In the genomic region with DNA sequence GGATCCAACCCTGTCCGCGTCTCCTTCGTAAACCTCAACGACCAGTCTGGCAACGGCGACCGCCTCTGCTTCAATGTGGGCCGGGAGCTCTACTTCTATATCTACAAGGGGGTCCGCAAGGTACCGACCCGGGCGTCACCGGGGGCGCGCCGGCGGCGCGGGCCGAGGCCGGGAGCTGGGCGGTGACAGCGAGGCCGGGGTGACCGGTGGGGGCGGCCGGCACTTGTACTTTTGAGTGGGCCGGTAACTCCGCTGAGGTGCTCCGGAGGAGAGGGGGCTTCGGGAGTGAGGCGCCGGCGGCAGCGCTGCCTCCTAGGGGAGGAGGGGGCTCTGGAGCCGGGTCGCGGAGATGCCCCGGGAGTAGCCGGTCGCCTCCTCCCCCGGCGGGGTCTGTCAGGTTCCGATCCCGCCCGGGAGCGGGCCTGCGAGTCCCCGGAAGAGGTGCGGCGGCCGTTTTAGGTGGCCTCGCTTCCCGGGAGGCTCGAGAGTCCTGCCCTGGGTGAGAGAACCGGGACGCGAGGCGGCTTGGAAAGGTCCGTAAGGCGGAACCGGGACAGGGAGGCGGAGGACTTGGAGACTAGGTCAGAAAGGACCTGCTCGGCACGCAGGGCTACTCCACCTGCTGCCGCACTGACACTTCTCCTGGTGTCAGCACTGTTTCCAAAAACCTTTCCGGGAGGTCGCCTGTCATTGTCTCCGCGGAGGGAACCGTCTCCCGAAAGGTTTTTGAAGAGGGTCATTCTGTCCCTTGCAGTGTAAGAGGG, we compare ENCODE assay signal across 9 mouse cellular contexts. TPM values are rescaled to one million over a fixed set of nuclear protein-coding genes. Genes with fewer than 3 reads are reported as not detected.
DNase-seq lines count a peak whose midpoint lies in the region; ATAC-seq and TF ChIP-seq lines count a peak whose summit lies in the region.
"Had no signal": no experiment of that assay in that cellular context is flagged by ENCODE, and none has a peak within 500 bp of the region (broad histone marks: within the 10 kb centered on the region; RNA-seq: fewer than 3 reads in every experiment).

No protein-coding gene starts in this region.

- peak overlapping the region; percentile 89 for H3K4me2 ChIP-seq in embryonic facial prominence, embryonic 13.5 days
- H3K4me2 ChIP-seq in limb, embryonic 11.5 days (ENCODE audit: low read depth, severe bottlenecking), result peak overlapping the region; percentile 94
- peak overlapping the region; percentile 69 for H3K4me2 ChIP-seq in midbrain, embryonic 11.5 days

- TF ChIP-seq CTCF in E14TG2a.4 (conservative IDR thresholded peaks at IDR 0.05; ENCODE audit: low read length), result no peak

- peak overlapping the region; percentile 96 for H3K9ac ChIP-seq in embryonic facial prominence, embryonic 13.5 days
- peak overlapping the region; percentile 92 for H3K9ac ChIP-seq in limb, embryonic 11.5 days (ENCODE audit: low read length)
- H3K9ac ChIP-seq in midbrain, embryonic 11.5 days (ENCODE audit: low read length), result peak overlapping the region; percentile 91

- H3K27ac ChIP-seq in embryonic facial prominence, embryonic 13.5 days, result peak overlapping the region; percentile 90
- 0 out of 2 replicates have a peak overlapping the region, but pooled peaks have one; percentile 47 for H3K27ac ChIP-seq in limb, embryonic 11.5 days (replicated peaks; ENCODE audit: low read depth, low read length)
- peak overlapping the region; percentile 65 for H3K27ac ChIP-seq in midbrain, embryonic 11.5 days (ENCODE audit: low read depth, low read length)

- peak overlapping the region; percentile 97 for H3K4me3 ChIP-seq in E14TG2a.4 (replicated peaks; ENCODE audit: low read length)
- peak overlapping the region; percentile 94 for H3K4me3 ChIP-seq in embryonic facial prominence, embryonic 13.5 days
- peak overlapping the region; percentile 99 for H3K4me3 ChIP-seq in limb, embryonic 11.5 days (ENCODE audit: low read depth, low read length)
- peak overlapping the region; percentile 84 for H3K4me3 ChIP-seq in midbrain, embryonic 11.5 days (ENCODE audit: low read depth, low read length)

- peaks cover 14% of the 10 kb centered on the region for H3K36me3 ChIP-seq in E14TG2a.4 (ENCODE audit: insufficient read depth, low read length)
- H3K36me3 ChIP-seq in embryonic facial prominence, embryonic 13.5 days, result no peaks in the 10 kb centered on the region
- H3K36me3 ChIP-seq in limb, embryonic 11.5 days (ENCODE audit: control insufficient read depth, insufficient read depth, low read length), result no peaks in the 10 kb centered on the region; the same call in 1 of the 2 replicates
- no peaks in the 10 kb centered on the region for H3K36me3 ChIP-seq in midbrain, embryonic 11.5 days (ENCODE audit: control insufficient read depth, insufficient read depth, low read length)

- peaks cover 37% of the 10 kb centered on the region for H3K4me1 ChIP-seq in E14TG2a.4 (replicated peaks; ENCODE audit: low read depth, low read length)
- H3K4me1 ChIP-seq in embryonic facial prominence, embryonic 13.5 days, result peaks cover 19% of the 10 kb centered on the region
- H3K4me1 ChIP-seq in limb, embryonic 11.5 days (ENCODE audit: control insufficient read depth, insufficient read depth, low read length), result peaks cover 10% of the 10 kb centered on the region
- H3K4me1 ChIP-seq in midbrain, embryonic 11.5 days (ENCODE audit: control insufficient read depth, insufficient read depth, low read length), result peaks cover 11% of the 10 kb centered on the region

- under 1% methylated on average over 72 of the region's 72 CpGs for WGBS in embryonic facial prominence, embryonic 13.5 days
- WGBS in limb, embryonic 11.5 days, result under 1% methylated on average over 71 of the region's 72 CpGs
- WGBS in midbrain, embryonic 11.5 days, result under 1% methylated on average over 70 of the region's 72 CpGs

- ATAC-seq in embryonic facial prominence, embryonic 13.5 days (ENCODE audit: insufficient number of reproducible peaks, insufficient read depth, low FRiP score, low TSS enrichment, low read depth), result peak; percentile 56
- peak; percentile 5 to 20; a peak in 1 of 4 replicates for ATAC-seq in hematopoietic stem cell, adult 5-6 weeks (replicated peaks in 1 of 2; ENCODE audit: insufficient read depth in 1 of 2, low FRiP score in 2 of 2, low TSS enrichment in 1 of 2, low read depth in 1 of 2, poor library complexity in 2 of 2, severe bottlenecking in 2 of 2)
- peak; percentile 66; the same call in 1 of the 2 replicates for ATAC-seq in limb, embryonic 11.5 days (ENCODE audit: insufficient number of reproducible peaks, low FRiP score, low TSS enrichment, low read depth)
- no peak; the same call in none of the 2 replicates for ATAC-seq in midbrain, embryonic 11.5 days (ENCODE audit: low FRiP score)

- DNase-seq in heart, adult 18-20 months, result peak; percentile 18 to 38
- DNase-seq in heart, adult 8-10 months (ENCODE audit: low spot score), result no peak
- DNase-seq in limb, embryonic 11.5 days (ENCODE audit: low spot score), result no peak
- DNase-seq in midbrain, embryonic 11.5 days (ENCODE audit: low spot score, missing footprints), result no peak
- DNase-seq in urinary bladder, postnatal 14 days (ENCODE audit: low spot score), result peak; percentile 27

- peaks cover 15% of the 10 kb centered on the region for H3K27me3 ChIP-seq in E14TG2a.4 (ENCODE audit: insufficient read depth, low read length)
- peaks cover 8% of the 10 kb centered on the region; the same call in 1 of the 2 replicates for H3K27me3 ChIP-seq in embryonic facial prominence, embryonic 13.5 days
- no peaks in the 10 kb centered on the region for H3K27me3 ChIP-seq in limb, embryonic 11.5 days (ENCODE audit: control insufficient read depth, insufficient read depth, low read length)
- peaks cover 5% of the 10 kb centered on the region; the same call in 1 of the 2 replicates for H3K27me3 ChIP-seq in midbrain, embryonic 11.5 days (ENCODE audit: control insufficient read depth, insufficient read depth, low read length)

- H3K9me3 ChIP-seq in E14TG2a.4 (ENCODE audit: low read length), result no peaks in the 10 kb centered on the region
- H3K9me3 ChIP-seq in embryonic facial prominence, embryonic 13.5 days, result no peaks in the 10 kb centered on the region
- H3K9me3 ChIP-seq in limb, embryonic 11.5 days (ENCODE audit: control insufficient read depth, low read length), result no peaks in the 10 kb centered on the region
- H3K9me3 ChIP-seq in midbrain, embryonic 11.5 days (ENCODE audit: control insufficient read depth, low read length), result no peaks in the 10 kb centered on the region

RNA-seq across cellular contexts. Expression of a gene that starts 0.6 kb away (rescaled TPM):
- total RNA-seq in heart, adult 18-20 months (2021), result 10 to 100 TPM; 31.0 to 32.1 TPM
- total RNA-seq in heart, adult 8-10 months (2022), result 10 to 100 TPM; 30.9 to 36.7 (median 32.3) TPM
- 27.6 and 31.5 TPM in 2 replicates for polyA plus RNA-seq in embryonic facial prominence, embryonic 13.5 days (2015; fragmentation: Nextera tagmentation; extraction: Ambion mirVana)
- total RNA-seq in hematopoietic stem cell, adult 5-6 weeks (2017), result 37.6 and 43.4 TPM in 2 replicates
- polyA plus RNA-seq in limb, embryonic 11.5 days (2014; fragmentation: Nextera tagmentation; extraction: Ambion mirVana), result 21.6 and 23.2 TPM in 2 replicates
- 22.9 and 24.7 TPM in 2 replicates for polyA plus RNA-seq in midbrain, embryonic 11.5 days (2014; fragmentation: Nextera tagmentation; extraction: Ambion mirVana)

RNA-seq across cellular contexts. Expression of a gene that starts 35.8 kb away (rescaled TPM):
- 100 to 1,000 TPM; 261 to 408 TPM for total RNA-seq in heart, adult 18-20 months (2021)
- total RNA-seq in heart, adult 8-10 months (2022), result 100 to 1,000 TPM; 124 to 228 (median 180) TPM
- polyA plus RNA-seq in embryonic facial prominence, embryonic 13.5 days (2015; fragmentation: Nextera tagmentation; extraction: Ambion mirVana), result 827 and 849 TPM in 2 replicates
- 1,218 and 1,648 TPM in 2 replicates for total RNA-seq in hematopoietic stem cell, adult 5-6 weeks (2017)
- polyA plus RNA-seq in limb, embryonic 11.5 days (2014; fragmentation: Nextera tagmentation; extraction: Ambion mirVana), result 1,253 and 1,280 TPM in 2 replicates
- polyA plus RNA-seq in midbrain, embryonic 11.5 days (2014; fragmentation: Nextera tagmentation; extraction: Ambion mirVana), result 1,541 and 1,584 TPM in 2 replicates

RNA-seq across cellular contexts. Expression of a gene that starts 55.9 kb away (rescaled TPM):
- not detected for total RNA-seq in heart, adult 18-20 months (2021)
- total RNA-seq in heart, adult 8-10 months (2022), result not detected
- polyA plus RNA-seq in embryonic facial prominence, embryonic 13.5 days (2015; fragmentation: Nextera tagmentation; extraction: Ambion mirVana), result not detected in 2 replicates
- not detected in 2 replicates for total RNA-seq in hematopoietic stem cell, adult 5-6 weeks (2017)
- 0.20 and 0.27 TPM in 2 replicates for polyA plus RNA-seq in limb, embryonic 11.5 days (2014; fragmentation: Nextera tagmentation; extraction: Ambion mirVana)
- 0.14 and 0.34 TPM in 2 replicates for polyA plus RNA-seq in midbrain, embryonic 11.5 days (2014; fragmentation: Nextera tagmentation; extraction: Ambion mirVana)
- total RNA-seq: heart, postnatal 36 days had no signal

Comparison
In these comparisons a context has a peak if more than half of its experiments do, and no peak if none do; other contexts are left out.
1. DNase-seq: peak in heart, adult 18-20 months (2 of 2) and urinary bladder, postnatal 14 days (single experiment); none in heart, adult 8-10 months (single experiment), limb, embryonic 11.5 days (single experiment) and midbrain, embryonic 11.5 days (single experiment).
2. Peak in every context shown above with its lines, with median percentiles within 50 percentile points of each other: H3K4me3 ChIP-seq, H3K27ac ChIP-seq, H3K4me2 ChIP-seq and H3K9ac ChIP-seq.